Mouse (Mus musculus) thymus, adult 2 months (tissue): ENCODE measurements around the gene Shc2.
A peak's percentile ranks its signal among the peaks of the same experiment; 100 is the strongest.

Experiments used
- CTCF ChIP-seq: fragments of 200-500 bp; IDR thresholded peaks from 2 replicates; pipeline ENCODE4 v1.5.1; 2012; ENCODE audit warnings: mild to moderate bottlenecking, control low read depth, low read length, moderate library complexity, borderline replicate concordance; ENCODE audit not compliant: control insufficient read depth, poor library complexity, insufficient read depth; ENCODE audit errors: extremely low read depth
- POLR2A ChIP-seq: fragments of 200-500 bp; IDR thresholded peaks from 2 replicates; pipeline ENCODE4 v1.6.1; 2012; ENCODE audit warnings: mild to moderate bottlenecking, low read length, control low read depth, moderate library complexity; ENCODE audit not compliant: control insufficient read depth, poor library complexity, insufficient read depth; ENCODE audit errors: extremely low read depth

- TF ChIP-seq CTCF = 0 out of 2 replicates have a peak, but pooled peaks have one; percentile 13
- TF ChIP-seq POLR2A = no peak
Measured at GRCm38 (mm10) chr10:79658829-79659228, 21.1 kb upstream of the Shc2 start.
